Mouse (Mus musculus) megakaryocyte-erythroid progenitor cell, adult 5-6 weeks (primary cell): ENCODE measurements around the gene Srgap3. TPM values are rescaled to one million over a fixed set of nuclear protein-coding genes. Genes with fewer than 3 reads are reported as not detected.
A peak's percentile ranks its signal among the peaks of the same experiment; 100 is the strongest.

Experiments used
- ATAC-seq: replicated peaks from 2 replicates; pipeline ENCODE4 v1.8.0; 2016; ENCODE audit warnings: mild to moderate bottlenecking, inconsistent platforms; ENCODE audit not compliant: severe bottlenecking, poor library complexity, low FRiP score, low TSS enrichment
- total RNA-seq, 2 experiments: library from RNA; stranded (forward) in 1 of 2; stranded (reverse) in 1 of 2; fragments of 200-1000, 215-1000 nt in 1 of 2; fragments of >200 nt in 1 of 2; fragmentation: Nextera tagmentation in 1 of 2; gene quantifications; 2 replicates each; pipeline ENCODE4 v1.2.3; 2014 to 2017

The Srgap3 gene
- total RNA-seq, 2 experiments from 2014 or later, result 0.75 to 2.3 TPM

DNA sequence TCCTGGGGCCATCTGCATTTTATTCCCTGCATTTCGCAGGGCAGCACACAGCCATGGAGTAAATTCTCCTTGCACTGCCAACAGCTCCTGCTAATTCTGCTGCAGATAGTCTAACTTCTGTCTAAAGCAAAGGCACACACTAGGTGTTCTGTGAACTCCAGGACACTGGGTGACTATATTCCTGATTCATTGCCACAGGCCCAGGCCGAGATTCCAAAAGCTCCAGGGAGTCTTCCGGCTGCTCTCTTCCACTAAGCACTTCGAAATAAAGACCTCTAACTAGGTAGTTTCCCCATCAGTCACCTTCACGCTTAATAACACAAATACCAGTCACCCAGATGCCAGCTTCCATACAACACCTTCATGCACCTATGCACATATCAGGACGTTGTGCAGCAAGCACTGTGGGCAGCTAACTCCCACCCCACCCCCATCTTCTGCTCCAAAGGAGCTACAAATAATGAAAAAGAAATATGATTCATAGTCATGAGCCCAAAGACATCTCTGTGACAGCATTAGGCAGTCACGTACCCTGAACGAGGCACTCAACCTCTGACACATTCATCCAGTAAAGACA lies 26.4 kb downstream of the Srgap3 start:
- ATAC-seq, result no peak

DNA sequence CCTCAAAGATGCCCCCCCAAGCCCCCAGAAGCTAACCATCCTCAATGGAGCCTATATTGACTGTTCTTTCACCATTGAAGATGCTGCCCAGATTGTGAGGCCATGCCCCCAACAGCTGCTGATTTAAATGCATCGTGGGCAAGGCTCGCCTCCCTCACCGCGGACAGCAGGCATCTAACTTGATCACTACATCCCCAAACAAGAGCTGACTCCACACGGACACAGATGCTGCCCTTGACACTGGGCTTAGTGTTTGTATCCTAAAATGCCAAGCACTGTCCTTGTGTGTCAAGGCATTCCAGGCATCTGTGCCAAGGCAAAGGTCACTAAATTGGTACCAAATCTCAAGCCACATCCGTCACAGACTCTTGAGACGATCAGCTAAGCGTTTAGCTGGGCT lies 29.3 kb downstream of the Srgap3 start:
- no peak for ATAC-seq

DNA sequence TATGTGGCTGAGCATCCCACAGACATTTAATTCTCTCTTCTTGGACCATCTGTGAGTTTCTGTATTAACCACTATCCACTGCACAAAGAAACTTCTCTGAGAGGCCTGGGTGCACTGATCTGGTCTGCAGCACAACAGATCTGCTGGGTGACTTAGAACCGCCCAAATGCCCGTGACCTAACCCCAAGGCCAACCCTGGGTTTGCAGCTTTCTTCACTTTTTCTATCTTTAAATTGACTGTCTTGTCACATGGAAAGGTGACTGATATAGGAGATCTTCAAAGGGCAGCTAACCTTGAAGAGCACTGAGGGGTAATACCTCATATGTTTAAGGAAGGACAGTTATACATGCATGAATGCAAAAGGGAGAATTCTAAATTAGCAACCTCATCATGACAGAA lies 30.8 kb downstream of the Srgap3 start:
- no peak for ATAC-seq

DNA sequence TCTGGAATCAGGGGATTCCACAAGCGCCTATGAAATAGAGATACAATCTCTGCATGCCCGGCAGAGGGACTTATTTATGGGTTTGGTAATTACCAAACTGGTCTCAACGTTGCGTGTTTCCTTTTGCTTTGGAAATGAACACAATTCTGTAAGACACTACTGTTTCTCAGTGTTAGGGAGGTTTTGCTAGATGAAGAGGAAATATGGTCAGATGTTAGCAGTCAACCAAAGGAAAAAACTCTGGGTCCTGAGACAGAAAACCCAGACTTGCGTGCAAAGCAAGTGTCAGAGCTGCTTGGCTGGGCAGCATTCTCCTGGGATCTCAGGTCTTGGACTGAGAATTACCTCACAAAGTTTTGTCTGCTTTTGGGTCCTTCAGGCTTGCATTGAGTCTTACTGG lies 34.5 kb downstream of the Srgap3 start:
- no peak for ATAC-seq

DNA sequence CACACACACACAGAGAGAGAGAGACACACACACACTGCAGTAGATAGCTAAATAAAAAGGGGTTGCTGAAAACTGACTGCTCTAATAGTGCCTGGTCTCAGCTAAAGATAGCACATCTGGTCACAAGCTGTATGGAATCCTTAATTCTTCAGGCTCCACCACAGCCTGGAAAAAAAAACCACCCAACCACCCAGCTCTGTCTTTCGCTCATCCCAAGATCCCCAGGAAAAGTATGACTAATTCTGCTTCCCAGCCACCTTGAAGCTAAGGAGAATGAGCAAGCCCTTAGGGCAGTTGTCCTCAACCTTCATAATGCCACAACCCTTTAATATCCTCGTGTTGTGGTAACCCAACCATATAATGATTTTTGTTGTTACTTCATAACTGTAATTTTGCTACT lies 37.4 kb downstream of the Srgap3 start:
- ATAC-seq, result no peak

DNA sequence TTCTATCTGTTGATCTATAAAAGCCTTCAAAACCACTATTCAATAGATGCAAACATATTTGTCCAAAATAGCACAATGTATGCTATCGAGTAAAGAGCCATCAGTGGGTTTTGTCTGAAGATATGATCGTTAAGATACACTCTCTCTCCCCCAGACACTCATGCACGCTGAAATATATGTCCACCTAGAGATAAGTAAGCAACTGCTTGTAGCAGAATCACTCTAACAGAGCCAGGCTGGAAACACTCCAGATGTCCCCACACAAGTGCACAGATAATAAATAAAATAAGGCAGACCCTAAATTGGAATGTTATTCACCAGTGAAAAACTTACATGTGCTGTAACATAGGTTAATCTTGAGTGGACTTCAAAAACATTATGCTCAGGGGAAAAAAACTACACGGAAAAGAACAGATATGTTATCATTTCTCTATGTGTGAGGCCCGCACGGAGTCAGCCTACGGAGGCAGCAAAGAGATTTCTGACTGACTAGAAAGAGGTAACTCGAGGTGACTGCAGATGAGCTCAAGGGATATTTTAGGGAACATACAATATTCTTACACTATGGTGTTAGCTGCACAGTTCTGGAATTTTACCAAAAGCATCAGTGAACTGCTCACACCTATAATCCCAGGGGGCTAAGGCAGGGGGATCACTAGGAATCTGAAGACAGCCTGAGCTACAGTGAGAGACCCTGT lies 39.0 kb downstream of the Srgap3 start:
- peak; percentile 65 for ATAC-seq

DNA sequence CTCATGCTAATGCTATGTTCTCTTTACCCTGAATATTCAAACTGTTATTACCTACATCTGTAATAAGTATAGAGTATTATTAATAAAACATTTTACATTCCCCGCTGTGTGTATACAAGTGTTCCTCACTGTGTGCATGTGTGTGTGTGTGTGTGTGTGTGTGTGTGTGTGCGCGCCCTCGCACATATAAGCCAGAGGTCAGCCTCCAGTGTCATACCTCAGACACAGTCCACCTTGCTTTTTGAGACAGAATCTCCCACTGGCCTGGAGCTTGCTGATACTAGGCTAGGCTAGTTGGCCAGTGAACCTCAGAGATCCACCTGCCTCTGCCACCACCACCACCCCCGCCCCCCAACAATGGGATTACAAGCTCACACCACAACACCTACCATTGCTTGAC lies 43.3 kb downstream of the Srgap3 start:
- no peak for ATAC-seq

DNA sequence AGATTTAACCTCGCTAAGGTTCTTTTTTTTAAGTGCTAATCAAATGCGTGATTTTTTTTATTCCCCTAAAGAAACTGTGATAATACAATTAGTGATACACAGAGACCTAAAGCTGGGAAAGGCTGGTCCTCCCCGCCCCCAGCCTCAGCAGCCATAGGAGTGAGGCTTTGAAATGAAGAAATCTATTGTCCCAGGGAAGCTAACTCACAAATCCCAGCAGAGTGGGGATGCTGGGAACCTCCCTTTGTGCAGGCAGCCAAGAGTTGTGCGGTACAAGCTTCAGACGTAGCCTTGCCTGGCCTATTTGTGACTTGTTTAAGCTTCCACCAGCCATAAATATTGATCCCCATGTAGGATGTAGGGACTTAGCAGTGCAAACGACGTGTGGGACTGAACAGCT lies 43.8 kb downstream of the Srgap3 start:
- ATAC-seq, result no peak

DNA sequence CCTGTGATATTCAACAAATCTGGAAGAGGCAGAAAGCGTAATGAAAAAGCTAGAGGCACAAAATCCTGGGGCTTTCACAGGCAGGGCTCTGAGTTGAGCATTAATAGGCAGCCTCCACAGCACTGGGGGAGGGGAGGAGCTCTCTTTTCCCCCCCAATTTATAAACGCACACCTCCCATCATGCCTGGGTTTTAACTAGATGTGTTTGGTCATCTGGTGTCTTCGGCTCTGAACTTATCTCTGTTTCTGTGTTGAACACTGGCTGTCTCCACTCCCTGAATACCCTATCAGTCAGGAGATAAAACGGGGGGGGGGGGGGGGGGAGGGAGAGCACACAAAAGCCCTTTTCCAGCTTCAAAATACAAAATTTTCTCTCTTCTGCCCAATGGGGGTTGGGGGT lies 44.3 kb downstream of the Srgap3 start:
- peak; percentile 65 for ATAC-seq

DNA sequence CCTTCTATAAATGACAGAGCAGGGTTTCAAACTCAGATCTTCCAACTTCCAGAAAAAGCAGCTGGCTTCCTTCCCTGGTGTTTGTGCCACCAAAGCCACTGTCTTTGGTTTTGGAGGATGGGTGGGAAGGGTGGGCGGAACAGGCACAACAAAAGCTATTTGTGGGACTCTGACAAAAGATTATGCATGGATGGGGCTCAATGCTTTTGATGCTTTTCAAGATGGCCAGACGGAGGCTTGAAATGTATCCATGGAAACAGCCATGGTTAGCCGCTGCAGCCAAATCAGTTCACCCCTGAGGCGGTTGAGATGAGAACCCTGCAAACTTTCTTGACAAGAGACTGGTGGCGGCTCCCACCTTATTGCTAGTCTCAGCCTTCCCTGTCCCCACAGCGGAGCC lies 46.8 kb downstream of the Srgap3 start:
- ATAC-seq, result no peak

DNA sequence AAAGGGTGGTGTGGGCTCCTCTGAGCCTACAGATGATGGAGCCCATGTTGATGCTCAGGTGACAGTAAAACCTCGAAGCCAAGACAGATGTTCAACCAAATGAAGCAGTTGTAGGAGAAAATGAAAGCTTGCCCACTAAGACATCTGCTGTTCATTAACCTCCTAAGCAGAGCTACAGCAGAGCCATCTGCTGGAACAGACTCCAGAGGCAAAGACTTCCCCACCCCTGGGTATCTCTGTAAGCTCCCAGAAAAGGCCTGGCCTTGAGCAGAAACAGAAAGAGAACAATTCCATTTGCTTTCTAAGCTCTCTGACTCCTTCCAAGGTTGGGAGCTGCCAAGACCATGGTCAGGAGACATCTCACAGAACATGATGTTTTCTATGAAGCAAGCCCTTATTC lies 47.4 kb downstream of the Srgap3 start:
- no peak for ATAC-seq

DNA sequence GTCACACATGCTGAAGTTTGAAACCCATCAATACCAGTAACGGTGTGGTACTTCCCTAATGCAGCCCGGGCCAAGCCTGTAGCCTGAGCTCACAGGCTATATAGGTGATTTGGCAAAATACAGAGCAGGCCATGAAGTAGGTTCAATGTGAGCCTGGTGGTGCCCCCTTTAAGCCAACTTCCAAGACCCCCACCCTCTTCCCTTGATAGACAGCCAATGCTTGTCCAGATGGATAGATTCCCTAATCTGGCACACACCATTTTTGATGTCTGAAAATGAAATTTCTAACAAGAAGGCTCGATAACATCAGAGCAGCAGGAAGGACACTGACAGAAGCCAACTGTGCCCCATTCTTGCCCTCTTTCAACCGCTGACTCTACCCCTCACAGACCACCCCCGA lies 47.8 kb downstream of the Srgap3 start:
- no peak for ATAC-seq

DNA sequence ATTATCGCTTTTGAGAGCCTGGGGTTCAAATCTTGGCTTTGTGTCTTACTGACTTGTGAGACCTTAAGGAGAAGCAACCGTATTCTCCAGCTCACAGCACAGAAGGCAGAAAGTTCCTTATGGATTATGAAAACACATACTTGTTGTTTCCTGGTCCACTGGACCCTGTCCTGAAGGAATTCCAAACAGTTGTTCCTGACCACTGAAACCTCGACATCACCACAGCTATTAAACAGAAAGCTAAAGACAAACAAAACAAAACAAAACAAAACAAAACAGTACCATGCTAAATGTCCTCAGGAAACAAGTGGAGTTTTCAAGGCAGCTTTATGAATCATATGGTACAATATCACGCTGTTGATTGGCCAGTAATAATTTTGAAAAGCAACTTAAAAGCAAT lies 48.6 kb downstream of the Srgap3 start:
- no peak for ATAC-seq

DNA sequence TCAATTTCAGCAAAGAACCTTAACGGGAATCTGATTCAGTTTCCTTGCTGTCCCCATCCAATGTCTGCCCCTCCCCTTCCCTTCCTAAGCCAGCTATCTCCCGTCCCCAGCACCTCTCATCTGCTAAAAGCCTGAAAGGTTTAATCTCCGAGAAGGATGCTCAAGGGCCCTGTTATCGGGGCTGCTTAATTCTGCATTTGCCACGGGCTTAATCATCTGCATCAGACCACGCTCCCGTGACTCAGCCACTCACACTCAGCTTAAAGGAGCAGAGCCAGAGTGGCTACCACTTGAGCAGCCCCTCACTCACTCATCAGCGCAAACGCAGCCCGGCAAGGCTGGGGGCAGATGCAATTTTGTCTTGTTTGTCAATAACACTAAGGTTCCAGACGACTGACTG lies 50.7 kb downstream of the Srgap3 start:
- ATAC-seq, result peak; percentile 55; the same call in 1 of the 2 replicates

DNA sequence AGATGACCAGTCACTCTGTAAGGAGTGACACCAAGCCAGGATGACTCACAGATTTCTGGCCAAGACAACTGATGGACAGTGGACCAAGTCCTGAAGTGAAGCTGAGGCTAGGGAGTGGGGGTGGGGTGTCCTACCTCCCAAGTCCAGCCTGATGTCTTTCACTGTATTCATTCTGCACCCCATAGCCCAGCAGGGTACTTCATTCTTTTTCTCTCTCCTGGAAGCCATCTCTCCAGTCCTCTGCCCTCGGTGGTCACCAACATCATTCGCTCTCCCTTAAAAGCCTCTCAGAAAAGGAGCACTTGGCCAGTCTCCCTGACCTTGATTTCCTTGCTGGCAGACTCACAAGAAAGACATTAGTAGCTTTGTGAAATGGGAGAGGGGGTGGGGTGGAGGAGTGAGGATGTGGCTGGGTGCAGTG lies 56.7 kb downstream of the Srgap3 start:
- ATAC-seq, result no peak

DNA sequence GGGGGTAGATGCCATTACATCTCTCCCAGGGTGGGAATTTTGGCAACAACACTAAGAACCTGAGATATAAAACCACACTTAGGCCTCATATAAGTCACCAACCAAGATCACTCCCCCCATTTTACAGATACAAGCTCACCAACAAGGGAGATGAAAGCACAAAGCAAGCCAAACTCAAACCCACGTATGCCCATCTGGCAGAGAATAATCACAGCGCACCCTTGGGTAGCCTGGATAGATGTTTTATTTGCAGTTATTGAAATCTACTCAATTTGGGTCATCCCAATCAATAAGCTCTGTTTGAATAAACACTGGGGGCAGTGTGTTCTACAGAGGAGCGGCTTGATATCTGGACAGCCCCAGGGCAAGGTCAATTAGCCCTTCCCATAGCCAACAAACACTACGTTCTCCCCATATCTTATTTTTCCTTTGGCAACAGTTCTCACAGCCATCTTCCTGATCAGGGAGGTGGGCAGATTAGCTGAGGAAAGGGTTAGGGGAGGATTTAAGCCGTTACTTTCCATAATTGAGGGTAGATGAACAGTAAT lies 63.4 kb downstream of the Srgap3 start:
- no peak for ATAC-seq

DNA sequence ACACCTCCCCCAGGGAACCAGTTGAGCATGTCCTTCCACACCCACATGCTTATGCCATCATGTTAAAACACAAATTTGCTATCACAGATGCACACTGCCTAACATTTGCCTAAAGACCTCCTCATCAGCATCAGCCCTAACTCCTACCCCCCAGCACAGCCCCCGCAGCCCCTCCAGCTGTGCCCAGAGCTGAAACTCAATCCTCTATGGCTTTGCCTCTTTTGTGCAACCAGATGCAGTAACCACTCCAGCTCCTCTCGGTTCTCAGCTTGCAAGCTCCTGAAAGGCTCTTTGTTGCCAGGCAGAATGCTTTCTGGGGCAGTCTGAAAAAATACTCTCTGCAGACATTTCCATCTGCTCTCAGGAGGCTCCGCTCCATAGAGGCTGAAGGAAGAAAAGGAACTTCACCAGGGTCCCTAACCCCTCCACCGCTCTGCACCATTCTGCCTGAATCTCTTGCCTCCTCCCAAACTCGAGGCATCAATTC lies 67.0 kb downstream of the Srgap3 start:
- ATAC-seq, result no peak

DNA sequence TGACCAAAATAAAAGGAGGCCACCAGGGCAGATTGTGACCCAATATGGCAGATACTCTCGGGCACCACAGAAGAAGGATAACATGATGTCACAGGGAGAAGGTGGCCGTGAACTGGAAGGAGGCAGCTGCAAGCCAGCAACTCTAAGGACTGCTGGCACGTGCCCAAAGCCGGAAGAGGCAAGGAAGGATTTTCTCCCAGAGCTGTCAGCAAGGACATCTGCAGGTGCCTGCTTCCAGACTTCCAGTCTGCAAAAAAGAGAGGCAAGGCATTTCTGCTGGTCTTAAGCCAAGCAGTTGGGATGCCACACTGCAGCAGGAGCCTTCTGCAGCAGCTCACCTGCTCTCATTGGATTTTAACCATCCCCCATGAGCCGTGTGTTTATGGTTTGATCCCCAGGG lies 67.9 kb downstream of the Srgap3 start:
- ATAC-seq, result no peak

DNA sequence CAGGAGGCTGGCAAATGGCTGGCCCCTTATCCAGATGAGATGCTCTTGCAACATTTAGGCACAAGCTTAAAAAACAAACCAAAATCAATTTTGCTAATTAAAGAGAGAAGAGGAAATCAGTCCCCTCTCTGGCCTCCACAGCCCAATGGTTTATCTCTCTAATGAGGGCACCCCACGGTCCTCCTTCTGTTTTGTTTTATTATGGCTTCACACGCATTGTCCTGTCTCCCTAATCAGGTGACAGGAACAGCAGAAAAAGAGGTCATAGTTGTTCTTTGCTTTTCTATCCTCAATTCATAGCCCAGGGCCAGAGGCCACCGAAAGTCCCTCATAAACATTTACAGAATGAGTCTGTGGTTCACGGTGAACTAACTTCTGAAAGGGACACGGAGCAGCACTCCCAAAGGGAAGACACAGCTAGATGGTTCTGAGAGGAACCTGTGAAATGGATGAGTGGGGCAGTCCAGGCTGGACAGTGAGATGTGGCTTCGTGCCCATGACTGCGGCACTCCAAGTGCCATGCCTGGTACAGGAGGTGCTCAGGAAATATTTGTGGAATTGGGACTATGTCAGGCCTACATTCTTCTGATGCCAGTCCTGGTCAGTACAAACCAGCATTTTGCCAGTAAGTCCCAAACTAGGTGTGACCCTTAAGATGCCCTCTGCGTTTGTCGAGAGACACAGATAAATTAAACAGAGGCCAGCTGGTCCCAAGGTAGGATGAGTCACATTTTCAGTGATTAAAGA lies 73.8 kb downstream of the Srgap3 start:
- ATAC-seq, result no peak

DNA sequence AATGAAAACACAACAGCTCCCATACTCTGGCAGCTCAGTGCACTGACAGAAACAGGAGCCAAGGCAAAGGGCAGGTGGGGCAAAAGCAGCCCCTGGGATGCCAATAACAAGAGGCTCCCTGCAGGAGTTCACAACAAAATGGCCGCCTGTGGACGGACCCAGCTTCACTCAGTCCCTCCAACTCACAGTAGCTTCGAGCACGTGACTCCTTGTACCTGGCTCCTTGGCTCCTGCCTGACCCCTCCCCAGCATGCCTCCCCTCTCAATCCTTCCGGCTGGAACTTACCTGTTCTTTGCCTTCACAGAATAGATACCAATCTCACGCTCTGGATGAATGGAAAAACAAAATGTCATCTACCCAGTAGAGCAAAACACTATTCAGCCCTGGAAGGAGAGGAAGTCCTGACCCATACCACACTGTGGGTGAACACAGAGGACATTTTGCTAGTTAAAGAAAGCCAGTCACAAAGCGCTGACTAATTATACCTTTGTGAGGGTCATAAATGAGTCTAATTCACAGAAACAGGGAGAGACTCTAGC lies 75.8 kb downstream of the Srgap3 start:
- no peak for ATAC-seq
